Mouse (Mus musculus) cortical plate, adult 2 months (tissue): ENCODE data around the gene Prrg4.

ENCODE experiments used
- CTCF ChIP-seq: fragments of 200-500 bp; IDR thresholded peaks from 2 replicates; pipeline ENCODE4 v1.5.1; 2011; ENCODE audit warnings: mild to moderate bottlenecking, control low read depth, low read length; ENCODE audit not compliant: insufficient read depth; ENCODE audit errors: extremely low read depth
- POLR2A ChIP-seq: fragments of 200-500 bp; IDR thresholded peaks from 2 replicates; pipeline ENCODE4 v1.6.1; 2011; ENCODE audit warnings: mild to moderate bottlenecking, low read length, control low read depth; ENCODE audit not compliant: insufficient read depth; ENCODE audit errors: extremely low read depth

DNA sequence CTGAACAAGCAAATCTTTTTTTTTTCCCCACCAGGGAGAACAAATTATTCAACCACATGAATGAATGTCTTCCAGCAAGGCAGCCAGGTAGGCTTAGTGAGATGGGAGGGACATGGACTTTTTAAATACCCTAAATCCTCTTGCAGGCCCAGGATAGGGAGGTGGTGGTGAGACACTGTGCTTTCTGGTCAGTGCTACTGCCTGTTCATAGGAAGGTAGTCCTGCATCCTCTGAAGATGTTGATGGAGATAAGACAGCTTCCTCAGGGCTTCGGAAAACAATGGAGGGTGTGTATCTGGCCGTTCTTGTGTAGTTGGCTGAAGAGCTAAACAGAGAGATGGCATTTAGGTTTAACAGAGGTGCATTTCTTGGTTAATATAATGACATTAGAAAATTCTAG lies 17.2 kb downstream of the Prrg4 start:
- no peak for TF ChIP-seq CTCF
- no peak for TF ChIP-seq POLR2A
